Mouse (Mus musculus) B cell, adult 2 months (primary cell): ENCODE measurements around the gene Rps24.

Experiments
- DNase-seq, 2 experiments: peaks; one replicate each; pipeline ENCODE4 v3.0.0; 2022

The Rps24 gene

DNA sequence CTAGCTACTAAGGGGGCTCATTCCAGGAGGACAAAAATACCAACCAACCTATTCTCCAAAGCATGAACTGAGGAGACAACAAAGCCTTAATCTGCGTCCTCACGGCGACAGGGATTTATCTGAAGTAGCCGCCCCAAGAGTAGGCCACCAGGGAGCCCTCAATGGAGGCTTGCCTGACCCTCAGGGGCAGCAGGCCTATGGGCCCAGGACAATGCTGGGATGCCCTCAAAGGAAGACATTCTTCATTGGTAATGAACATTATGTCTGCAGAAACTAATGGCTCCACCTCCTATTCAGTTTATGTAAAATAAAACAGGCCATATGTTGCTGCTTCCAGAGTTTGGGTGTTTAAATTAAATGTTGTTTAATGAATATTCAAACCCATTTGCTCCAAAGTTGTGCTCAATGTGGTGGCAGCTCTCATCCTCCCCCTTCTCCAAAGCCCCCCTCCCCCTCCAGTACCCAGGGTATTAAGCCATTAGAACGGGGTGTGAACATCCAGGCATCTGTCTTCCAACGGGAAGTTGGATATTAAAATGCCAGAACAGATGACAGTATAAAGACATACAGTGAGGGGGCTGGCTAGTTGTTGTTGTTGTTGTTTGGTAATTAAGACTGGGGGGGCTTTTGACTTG lies 25.7 kb downstream of the Rps24 start:
- no peak for DNase-seq

DNA sequence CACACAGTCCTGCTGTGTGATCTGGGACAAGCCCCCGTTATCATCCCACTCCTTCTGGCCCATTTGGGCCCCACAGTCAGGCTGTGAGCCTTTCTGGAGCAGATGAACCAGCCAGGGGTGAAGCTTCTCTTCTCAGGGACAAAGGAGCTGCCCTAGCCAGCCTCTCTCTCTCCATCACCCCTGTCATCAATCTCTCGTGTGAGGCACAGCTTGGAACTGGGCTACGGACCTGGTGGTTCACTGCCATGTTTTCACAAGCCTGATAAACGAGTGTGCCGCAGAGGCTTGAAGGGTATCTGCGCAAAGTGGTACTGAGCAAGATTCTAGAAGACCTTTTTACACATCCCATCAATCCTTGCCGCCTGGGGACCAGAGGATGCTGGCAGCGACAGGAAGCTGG lies 34.7 kb downstream of the Rps24 start:
- DNase-seq: no peak

DNA sequence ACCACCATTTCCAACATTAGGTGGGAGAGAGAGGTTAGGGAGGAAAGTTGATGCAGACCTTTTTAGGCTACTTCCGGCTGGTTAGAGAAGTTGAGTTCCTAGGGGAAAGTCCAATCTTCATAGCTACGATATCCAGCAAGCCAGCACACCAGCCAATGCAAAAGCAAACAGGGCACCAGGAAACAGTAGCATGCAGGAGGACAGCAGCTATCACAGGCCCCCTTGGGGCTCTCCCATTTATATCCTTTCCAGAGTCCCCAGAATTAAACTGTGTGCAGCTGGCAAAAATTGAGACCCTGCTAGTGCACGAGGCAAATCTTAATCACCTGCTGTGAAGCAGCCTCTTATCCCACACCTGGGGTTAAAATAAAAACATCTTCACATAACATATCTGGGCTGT lies 38.2 kb downstream of the Rps24 start:
- no peak for DNase-seq

DNA sequence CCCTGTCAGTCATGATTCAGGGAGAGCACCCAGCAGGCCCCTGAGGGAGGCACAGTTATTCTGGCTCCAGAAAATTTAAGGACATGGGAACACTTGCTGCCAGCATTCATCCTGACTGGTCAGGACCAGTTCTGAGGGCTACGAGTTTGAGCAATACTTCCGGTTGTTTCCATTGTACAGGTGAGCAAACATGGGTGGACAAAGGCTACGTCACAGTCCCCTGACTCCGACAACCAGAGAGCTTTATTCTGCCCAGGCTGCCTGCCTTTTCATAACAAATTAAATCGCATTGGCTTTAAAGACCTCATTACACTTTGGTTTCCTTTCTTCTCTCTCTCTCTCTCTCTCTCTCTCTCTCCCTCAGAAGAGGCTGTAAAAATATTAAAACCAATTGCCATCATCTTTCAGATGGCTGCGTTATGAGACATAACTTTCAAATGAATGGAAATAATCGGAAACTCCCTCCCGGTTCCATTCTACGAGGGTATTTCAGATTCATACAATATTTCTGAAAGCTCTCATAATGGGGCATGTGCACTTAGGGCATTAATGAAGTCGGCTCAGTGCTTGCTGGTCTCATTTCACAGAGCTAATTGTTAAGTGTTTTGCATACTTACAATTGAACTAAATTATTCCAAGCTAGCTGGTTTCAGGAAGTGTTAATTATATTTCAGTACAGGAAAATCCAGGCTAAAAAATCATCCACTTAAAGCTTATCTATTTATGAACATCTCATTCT lies 38.9 kb downstream of the Rps24 start:
- DNase-seq: no peak

DNA sequence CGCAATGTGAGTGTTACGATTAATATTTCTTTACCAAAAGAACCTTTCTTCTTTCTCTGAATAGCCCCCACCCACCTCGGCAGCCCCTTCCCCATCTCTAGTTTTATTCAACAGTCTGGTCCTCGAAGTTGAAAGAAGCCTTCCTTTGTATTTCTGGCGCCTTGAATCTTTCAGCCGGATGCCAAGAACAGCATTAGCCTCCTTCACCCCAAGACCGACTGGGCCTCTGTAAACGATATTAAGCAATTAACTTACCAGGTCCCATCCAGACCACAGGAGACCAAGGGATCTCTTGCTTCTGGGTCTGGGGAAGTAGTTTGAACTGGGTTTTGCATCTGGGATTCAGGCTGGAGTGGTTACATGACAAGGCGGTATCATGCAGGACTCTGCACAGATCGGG lies 39.5 kb downstream of the Rps24 start:
- no peak for DNase-seq

DNA sequence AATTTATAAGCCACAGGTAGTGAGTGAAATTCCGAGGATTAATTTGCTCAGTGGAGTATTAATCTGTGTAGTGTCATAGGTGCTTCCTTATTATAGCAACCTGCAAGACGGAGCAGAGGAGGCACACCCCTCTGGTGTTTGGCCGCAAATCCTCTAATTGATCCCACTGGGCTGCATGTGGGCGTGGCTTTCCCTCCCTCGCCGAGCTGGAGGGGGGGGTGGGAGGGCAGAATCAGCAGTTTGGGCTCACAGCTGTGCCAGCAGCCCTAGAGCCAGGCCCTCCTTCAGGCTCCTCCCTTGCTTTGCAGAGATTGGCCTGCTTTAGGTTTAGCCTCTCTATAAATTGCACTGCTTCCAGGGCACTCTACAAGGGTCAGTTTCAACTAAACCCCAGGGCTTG lies 43.3 kb downstream of the Rps24 start:
- no peak for DNase-seq

DNA sequence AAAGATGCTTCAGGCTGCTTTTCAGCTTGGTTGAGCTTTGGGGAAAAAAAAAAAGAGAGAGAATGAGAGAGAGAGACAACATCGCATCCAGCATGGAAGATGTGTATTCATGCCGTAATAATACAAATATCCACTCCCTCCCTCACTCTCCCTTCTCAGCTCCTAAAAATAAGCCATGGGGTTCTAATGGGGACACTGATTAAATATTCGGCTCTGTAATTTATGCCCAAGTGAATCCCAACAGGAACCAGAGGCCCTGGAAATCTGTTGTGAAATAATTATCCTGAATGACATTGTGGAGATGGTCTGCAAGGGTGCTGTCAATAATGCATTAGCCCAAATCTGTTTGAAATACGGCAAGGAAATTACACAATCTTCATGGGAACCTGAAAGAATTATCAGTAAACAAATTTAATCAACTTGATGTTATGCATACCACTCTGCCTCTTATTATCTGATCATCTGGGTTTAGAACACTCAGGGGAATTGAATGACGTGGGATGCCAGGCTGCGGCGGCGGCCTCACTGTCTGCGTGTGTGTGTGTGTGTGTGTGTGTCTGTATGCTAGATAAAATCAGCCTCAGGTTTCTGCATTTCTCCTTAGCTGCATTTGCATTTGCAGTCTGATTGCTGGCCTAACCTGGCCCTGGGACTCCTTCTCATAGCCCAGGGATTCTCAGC lies 48.1 kb downstream of the Rps24 start:
- no peak for DNase-seq

DNA sequence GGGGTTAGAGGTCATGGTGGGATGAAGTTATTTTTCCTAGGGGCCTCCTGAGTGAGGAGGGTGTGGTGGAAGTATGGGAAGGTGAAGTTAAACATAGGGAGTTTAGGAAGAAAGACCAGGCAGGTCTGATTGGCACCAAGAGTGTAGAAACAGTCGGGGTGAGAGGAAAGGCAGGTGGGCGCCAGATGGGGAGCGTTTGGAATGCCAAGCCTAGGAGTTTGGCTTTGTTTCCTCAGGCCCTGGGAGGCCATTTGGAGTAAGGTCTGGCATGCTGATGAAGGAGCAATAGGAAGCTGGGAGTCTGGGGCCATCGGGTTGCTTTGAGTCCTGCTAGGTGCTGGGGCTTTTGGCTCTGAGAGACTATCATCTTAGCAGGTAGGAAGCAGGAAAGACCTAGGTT lies 56.0 kb downstream of the Rps24 start:
- DNase-seq: no peak

DNA sequence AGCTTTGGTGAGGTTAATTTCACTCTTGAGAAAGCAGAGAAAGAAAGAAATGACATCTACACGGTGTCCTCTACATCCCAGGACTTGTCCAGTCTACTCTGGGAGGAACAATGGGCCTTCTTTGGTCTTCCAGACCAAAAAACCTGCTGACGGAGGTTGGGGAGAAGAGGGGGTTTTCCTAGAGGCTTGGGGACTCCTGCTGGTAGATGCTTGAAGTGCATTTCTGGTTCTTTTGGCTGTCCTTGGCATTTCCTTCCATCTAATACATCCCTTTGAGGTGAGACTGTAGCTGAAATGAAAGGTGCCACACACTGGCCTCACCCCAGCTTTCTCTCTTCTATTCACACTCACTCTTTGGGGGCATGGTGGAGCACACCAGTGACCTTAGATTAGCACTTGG lies 57.1 kb downstream of the Rps24 start:
- DNase-seq: no peak
